Mouse (Mus musculus): ENCODE measurements around the gene Cog6.
A peak's percentile ranks its signal among the peaks of the same experiment; 100 is the strongest.

Cog6 gene

GRCm38 (mm10) chr3:53032432-53032831 is 15.4 kb upstream of the Cog6 start:
- DNase-seq (ENCODE audit: low read depth, low spot score), result no peak

- DNase-seq (ENCODE audit: low read depth, low spot score), result no peak
Observed at GRCm38 (mm10) chr3:53031586-53031985, 14.5 kb upstream of the Cog6 start.

- peak; percentile 45 for DNase-seq (ENCODE audit: low read depth, low spot score)
Observed at GRCm38 (mm10) chr3:53029046-53029445, 12.0 kb upstream of the Cog6 start.

DNA sequence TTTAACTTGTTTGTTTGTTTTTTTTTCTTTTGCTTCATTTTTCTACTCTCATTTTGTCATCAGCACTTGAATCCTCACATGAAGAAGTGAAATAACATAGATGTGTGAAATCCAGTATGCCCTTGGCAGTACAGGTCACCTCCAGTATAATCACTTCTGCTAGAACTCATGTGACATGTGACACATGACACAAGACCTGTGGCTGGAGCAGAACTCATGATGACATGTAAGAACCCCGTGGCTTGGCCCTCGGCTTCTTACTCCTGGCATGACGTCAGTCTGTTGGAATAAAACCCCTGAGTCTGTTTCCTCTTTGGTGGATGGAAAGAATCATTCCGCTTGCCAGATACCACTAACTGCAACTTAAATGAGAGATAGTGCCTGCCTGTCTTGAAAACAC is 10.3 kb upstream of the Cog6 start:
- DNase-seq (ENCODE audit: low read depth, low spot score), result no peak

GRCm38 (mm10) chr3:53007411-53007810 is 9.6 kb downstream of the Cog6 start:
- DNase-seq (ENCODE audit: low read depth, low spot score), result no peak

DNA sequence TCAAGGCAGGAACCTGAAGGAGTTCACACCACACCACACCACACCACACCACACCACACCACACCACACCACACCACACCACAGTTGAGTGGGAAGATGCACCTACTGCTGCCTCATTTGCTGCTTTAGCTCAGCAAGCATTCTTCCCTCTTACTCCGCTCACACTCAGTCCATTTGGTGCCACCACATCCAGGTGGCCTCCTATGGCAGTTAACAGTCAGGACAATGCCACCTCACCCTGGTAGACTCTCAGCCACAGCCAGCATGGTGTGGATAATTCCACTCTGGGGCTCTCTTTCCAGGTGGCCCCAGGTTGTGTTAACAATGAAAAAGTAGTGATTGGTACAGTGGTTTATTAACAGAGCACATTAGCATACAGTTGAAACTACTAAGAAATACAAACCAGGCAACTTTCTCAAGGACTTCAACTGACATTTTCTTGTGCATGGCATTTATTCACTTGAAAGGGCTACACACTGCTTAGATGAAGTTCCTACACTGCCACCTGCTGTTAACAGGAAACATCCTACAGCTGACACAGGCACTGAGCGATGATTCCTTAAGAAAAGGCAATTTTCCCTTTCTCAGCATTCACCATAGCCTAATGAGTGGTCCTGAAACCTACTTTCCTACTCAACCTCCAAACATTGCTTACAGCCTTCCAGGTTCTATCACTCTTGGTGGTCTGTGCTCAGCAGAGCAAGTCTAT is 12.5 kb downstream of the Cog6 start:
- DNase-seq (ENCODE audit: low read depth, low spot score), result no peak

DNA sequence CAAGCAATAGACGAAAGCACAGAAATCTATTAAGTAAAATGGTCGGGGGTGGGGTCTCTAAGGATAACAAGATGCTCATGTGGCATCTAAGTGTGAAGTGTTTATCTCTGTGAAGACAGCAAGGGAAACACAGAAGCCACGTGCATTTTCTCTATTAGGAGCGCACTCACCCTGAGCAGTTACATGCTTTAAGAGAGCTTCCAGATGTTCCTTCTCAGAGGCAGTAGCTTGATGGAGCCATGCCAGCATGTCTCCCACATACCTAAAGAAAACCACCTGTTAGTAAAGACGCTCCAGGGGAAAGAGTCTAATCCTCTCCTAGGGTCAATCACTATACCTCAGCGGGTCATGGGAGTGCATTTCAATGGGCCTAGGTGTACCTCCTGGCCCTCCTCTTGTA is 15.0 kb downstream of the Cog6 start:
- DNase-seq (ENCODE audit: low read depth, low spot score), result no peak

DNA sequence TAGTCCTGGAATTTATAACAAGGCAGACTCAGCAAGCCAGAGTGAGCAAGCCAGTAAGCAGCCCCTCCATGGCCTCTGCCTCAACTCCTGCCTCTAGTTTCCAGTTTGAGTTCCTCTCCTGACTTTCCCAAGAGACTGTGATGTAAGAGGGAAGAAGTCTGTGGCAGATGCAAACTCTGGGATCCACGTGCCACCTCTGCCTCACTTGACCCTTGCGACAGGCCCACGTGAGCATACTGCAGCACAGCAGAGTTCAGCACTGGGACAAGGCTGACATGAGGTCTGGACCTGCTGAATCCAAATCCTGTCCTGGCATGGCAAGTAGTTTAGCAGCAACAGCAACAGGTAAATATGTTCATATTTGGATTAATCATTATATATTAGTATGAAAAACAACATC is 17.0 kb downstream of the Cog6 start:
- DNase-seq (ENCODE audit: low read depth, low spot score), result no peak

- no peak for DNase-seq (ENCODE audit: low read depth, low spot score)
Observed at GRCm38 (mm10) chr3:52999016-52999744, 17.9 kb downstream of the Cog6 start.

- DNase-seq (ENCODE audit: low read depth, low spot score), result no peak
Observed at GRCm38 (mm10) chr3:52997381-52997780, 19.7 kb downstream of the Cog6 start.

- DNase-seq (ENCODE audit: low read depth, low spot score), result no peak
Observed at GRCm38 (mm10) chr3:52996635-52997034, 20.4 kb downstream of the Cog6 start.

- no peak for DNase-seq (ENCODE audit: low read depth, low spot score)
Observed at GRCm38 (mm10) chr3:52994666-52995065, 22.4 kb downstream of the Cog6 start.

- DNase-seq (ENCODE audit: low read depth, low spot score), result no peak
Observed at GRCm38 (mm10) chr3:52993296-52993695, 23.7 kb downstream of the Cog6 start.

- DNase-seq (ENCODE audit: low read depth, low spot score), result no peak
Observed at GRCm38 (mm10) chr3:52990041-52990737, 26.8 kb downstream of the Cog6 start.

DNA sequence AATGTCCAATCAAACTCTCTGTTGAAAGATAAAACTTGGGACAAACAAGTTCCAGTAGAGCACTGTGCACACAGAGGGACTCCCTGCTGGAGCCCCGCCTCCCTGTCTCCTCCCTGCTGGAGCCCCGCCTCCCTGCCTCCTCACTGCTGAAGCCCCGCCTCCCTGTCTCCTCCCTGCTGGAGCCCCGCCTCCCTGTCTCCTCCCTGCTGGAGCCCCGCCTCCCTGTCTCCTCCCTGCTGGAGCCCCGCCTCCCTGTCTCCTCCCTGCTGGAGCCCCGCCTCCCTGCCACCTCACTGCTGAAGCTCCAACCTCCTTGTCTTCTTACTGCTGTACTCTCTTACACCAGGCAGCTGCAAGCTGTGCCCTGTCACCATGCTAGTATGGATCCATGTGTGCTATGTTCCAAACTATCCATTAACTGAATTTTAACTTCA is 31.5 kb downstream of the Cog6 start:
- peak; percentile 40 for DNase-seq (ENCODE audit: low read depth, low spot score)

DNA sequence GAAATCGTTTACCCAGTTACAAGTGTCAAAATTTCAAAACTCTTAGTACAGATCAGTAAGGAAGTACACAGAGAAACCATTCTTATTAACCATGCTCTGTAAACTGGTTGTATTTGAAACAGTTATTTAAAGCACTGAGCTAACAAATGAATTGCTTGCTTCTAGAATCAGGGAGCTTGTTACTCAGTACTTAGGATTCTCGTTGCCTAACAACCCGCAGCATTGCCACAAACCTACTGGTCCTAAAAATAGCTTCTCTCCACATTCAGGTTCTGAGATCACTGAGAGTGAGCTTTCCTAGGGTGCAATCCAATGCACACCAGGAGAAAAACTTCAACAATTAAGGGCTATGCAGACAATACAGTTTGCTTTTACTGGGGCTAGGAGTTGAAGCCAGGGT is 33.3 kb downstream of the Cog6 start:
- DNase-seq (ENCODE audit: low read depth, low spot score), result no peak

DNA sequence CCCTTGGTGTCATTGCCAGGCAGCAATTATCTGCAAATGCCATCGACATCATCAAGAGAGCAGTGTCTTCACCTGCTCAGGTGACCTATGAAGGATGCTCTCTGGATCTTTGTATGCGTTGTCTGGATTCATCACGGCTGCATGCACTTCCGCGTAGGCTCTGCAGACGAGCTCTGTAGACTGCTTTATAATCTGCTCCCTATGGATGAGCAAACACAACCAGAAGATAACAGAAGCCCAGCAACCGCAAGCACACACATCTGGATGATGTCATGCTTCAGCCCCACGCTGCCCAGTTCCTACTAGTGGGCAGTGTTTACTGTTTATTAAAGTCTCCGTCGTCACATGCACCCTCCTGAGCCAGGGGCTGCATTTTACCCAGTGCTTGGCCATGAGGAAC is 34.0 kb downstream of the Cog6 start:
- no peak for DNase-seq (ENCODE audit: low read depth, low spot score)

GRCm38 (mm10) chr3:52974674-52975556 is 42.1 kb downstream of the Cog6 start:
- DNase-seq (ENCODE audit: low read depth, low spot score), result no peak

- no peak for DNase-seq (ENCODE audit: low read depth, low spot score)
Observed at GRCm38 (mm10) chr3:52972916-52973315, 44.1 kb downstream of the Cog6 start.

GRCm38 (mm10) chr3:52967046-52967445 is 50.0 kb downstream of the Cog6 start:
- DNase-seq (ENCODE audit: low read depth, low spot score), result no peak

GRCm38 (mm10) chr3:52964206-52964605 is 52.8 kb downstream of the Cog6 start:
- no peak for DNase-seq (ENCODE audit: low read depth, low spot score)

DNA sequence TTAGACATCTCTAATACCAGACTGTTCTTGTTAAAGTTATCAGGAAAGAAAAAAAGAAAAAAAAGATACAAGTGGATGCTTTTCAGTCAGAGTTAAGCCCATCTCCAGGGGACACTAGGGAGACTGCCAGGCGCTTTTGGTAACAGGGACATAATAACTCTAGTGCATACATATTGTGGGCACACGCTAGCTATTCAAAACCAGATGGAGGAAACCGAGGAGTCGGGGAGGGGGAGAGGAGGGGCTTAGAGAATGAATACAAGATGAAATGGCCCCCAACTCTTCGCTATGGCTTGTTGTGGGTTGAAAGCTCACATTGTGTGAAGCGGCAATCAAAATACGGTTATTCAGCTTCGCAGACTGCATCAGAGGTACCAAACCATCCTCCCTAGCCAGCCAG is 53.6 kb downstream of the Cog6 start:
- no peak for DNase-seq (ENCODE audit: low read depth, low spot score)

Data from retina, adult 2 months (tissue).